Mouse (Mus musculus) heart, adult 2 months (tissue): ENCODE measurements at regions not wholly inside any gene's neighbourhood (a gene's known extent, or its start where the extent isn't known, plus 50 kb on each side); places are given as distances from the start of the nearest gene placed in this dataset.

ENCODE experiments used
- CTCF ChIP-seq: fragments of 200-600 bp; IDR thresholded peaks from 2 replicates; pipeline ENCODE4 v1.8.1; 2022; ENCODE audit warnings: antibody characterized with exemption, mild to moderate bottlenecking, moderate library complexity
- EP300 ChIP-seq: fragments of 200-500 bp; IDR thresholded peaks from 2 replicates; pipeline ENCODE4 v1.6.1; 2011; ENCODE audit warnings: low read depth, low read length, control low read depth; ENCODE audit not compliant: insufficient read depth
- POLR2A ChIP-seq: fragments of 200-500 bp; IDR thresholded peaks from 2 replicates; pipeline ENCODE4 v1.6.1; 2011; ENCODE audit warnings: mild to moderate bottlenecking, low read depth, low read length, control low read depth; ENCODE audit not compliant: insufficient read depth

DNA sequence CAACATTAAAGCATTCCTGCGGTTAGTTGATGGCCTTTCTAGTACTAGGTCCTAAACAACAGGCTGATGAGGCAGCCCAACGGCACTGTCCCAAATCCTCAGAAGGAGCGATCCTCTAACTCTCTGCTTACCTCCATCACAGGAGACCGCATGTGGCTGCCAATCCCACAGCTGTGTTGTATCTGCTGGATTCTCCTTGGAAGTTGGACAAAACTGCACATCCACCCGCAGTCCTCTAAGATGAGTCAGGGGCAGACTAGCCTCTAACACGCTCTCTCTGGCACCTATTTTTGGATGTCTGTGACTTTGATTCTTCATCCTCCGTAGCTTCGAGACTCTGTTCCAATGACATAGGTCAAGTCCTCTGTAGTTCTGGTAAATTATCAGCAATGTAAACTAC is 432.5 kb downstream of the Fgf9 start:
- TF ChIP-seq EP300 (no peak), CTCF (no peak), POLR2A (no peak)
